11 mouse cellular contexts compared by ENCODE assay signal in genomic region chr2:161470025-161470424, GRCm38 (mm10).
DNase-seq lines count a peak whose midpoint lies in the region; ATAC-seq and TF ChIP-seq lines count a peak whose summit lies in the region.
"Had no signal": no experiment of that assay in that cellular context is flagged by ENCODE, and none has a peak within 500 bp of the region (broad histone marks: within the 10 kb centered on the region; RNA-seq: fewer than 3 reads in every experiment).

No protein-coding gene starts in this region.

- no peak overlapping the region for H3K4me2 ChIP-seq in forebrain, embryonic 13.5 days
- no peak overlapping the region for H3K4me2 ChIP-seq in liver, postnatal 0 days (ENCODE audit: low read depth, low read length)

- no peaks in the 10 kb centered on the region for H3K27me3 ChIP-seq in forebrain, embryonic 13.5 days
- H3K27me3 ChIP-seq in forebrain, embryonic 10.5 days (ENCODE audit: poor library complexity, severe bottlenecking): no peaks in the 10 kb centered on the region
- no peaks in the 10 kb centered on the region for H3K27me3 ChIP-seq in liver, postnatal 0 days (ENCODE audit: insufficient read depth, low read length)
- H3K27me3 ChIP-seq: CH12.LX had no signal

- no peak overlapping the region for H3K27ac ChIP-seq in forebrain, embryonic 13.5 days
- H3K27ac ChIP-seq in forebrain, embryonic 10.5 days: no peak overlapping the region
- no peak overlapping the region for H3K27ac ChIP-seq in liver, postnatal 0 days (ENCODE audit: low read depth)
- H3K27ac ChIP-seq: liver, embryonic 14.5 days had no signal

- no peaks in the 10 kb centered on the region for H3K36me3 ChIP-seq in forebrain, embryonic 13.5 days (ENCODE audit: poor library complexity, severe bottlenecking)
- no peaks in the 10 kb centered on the region for H3K36me3 ChIP-seq in forebrain, embryonic 10.5 days (replicated peaks)
- H3K36me3 ChIP-seq in liver, postnatal 0 days (replicated peaks; ENCODE audit: insufficient read depth, low read length): no peaks in the 10 kb centered on the region

- no peaks in the 10 kb centered on the region for H3K4me1 ChIP-seq in forebrain, embryonic 13.5 days
- no peaks in the 10 kb centered on the region for H3K4me1 ChIP-seq in forebrain, embryonic 10.5 days
- H3K4me1 ChIP-seq in liver, postnatal 0 days (ENCODE audit: insufficient read depth): no peaks in the 10 kb centered on the region

- no peaks in the 10 kb centered on the region for H3K9me3 ChIP-seq in forebrain, embryonic 13.5 days (replicated peaks)
- no peaks in the 10 kb centered on the region for H3K9me3 ChIP-seq in forebrain, embryonic 10.5 days
- H3K9me3 ChIP-seq in liver, postnatal 0 days (ENCODE audit: low read length): no peaks in the 10 kb centered on the region

- ATAC-seq in forebrain, embryonic 13.5 days: peak; percentile 70; the same call in 1 of the 2 replicates
- no peak for ATAC-seq in liver, postnatal 0 days

- H3K9ac ChIP-seq in forebrain, embryonic 13.5 days: no peak overlapping the region
- H3K9ac ChIP-seq in liver, postnatal 0 days (replicated peaks): no peak overlapping the region
- H3K9ac ChIP-seq: liver, embryonic 14.5 days had no signal

- H3K4me3 ChIP-seq in forebrain, embryonic 13.5 days: no peak overlapping the region
- H3K4me3 ChIP-seq in forebrain, embryonic 10.5 days: no peak overlapping the region
- no peak overlapping the region for H3K4me3 ChIP-seq in liver, postnatal 0 days (ENCODE audit: low read depth, low read length)
- H3K4me3 ChIP-seq: erythroblast, embryonic 14.5 days had no signal

- peak; percentile 61 for TF ChIP-seq CTCF in liver, postnatal 0 days (IDR thresholded peaks at IDR 0.05; ENCODE audit: low read depth)

- WGBS in forebrain, embryonic 13.5 days: 34% methylated on average over 2 of the region's 2 CpGs
- WGBS in forebrain, embryonic 10.5 days: 41% methylated on average over 2 of the region's 2 CpGs
- 24% methylated on average over 2 of the region's 2 CpGs for WGBS in liver, postnatal 0 days (ENCODE audit: insufficient replicate concordance)

- DNase-seq in forebrain, embryonic 10.5 days (ENCODE audit: extremely low spot score, low spot score): no peak
- no peak for DNase-seq in liver, postnatal 0 days
- no peak for DNase-seq in liver
- DNase-seq in embryo, embryonic 9.5 days (ENCODE audit: extremely low spot score): peak; percentile 19
- peak; percentile 40 for DNase-seq in mesoderm, embryonic 11.5 days (ENCODE audit: low read depth, low spot score)
- DNase-seq in thymus, postnatal 25 days: no peak
- no peak for DNase-seq in urinary bladder, postnatal 14 days (ENCODE audit: low spot score)

- no peak for TF ChIP-seq EP300 in liver, postnatal 0 days (IDR thresholded peaks at IDR 0.05; ENCODE audit: low read depth)

Comparison
In these comparisons a context has a peak if more than half of its experiments do, and no peak if none do; other contexts are left out.
1. DNase-seq: peak in embryo, embryonic 9.5 days (single experiment) and mesoderm, embryonic 11.5 days (single experiment); none in forebrain, embryonic 10.5 days (single experiment), liver, postnatal 0 days (single experiment), liver (single experiment), thymus, postnatal 25 days (single experiment) and urinary bladder, postnatal 14 days (single experiment).